Mouse (Mus musculus): ENCODE measurements around the gene Wdr76. TPM values are rescaled to one million over a fixed set of nuclear protein-coding genes. Genes with fewer than 3 reads are reported as not detected.

Wdr76 gene
- total RNA-seq, 1 experiment from 2014 or later, result 6.7 TPM

Other genes with a start within 250 kb of the Wdr76 start
- 82.8 and 89.4 TPM in 2 replicates for gene Trp53bp1, start 235.3 kb upstream of the Wdr76 start, total RNA-seq (2021)
- gene Map1a, start 217.1 kb upstream of the Wdr76 start, total RNA-seq (2021), result 4.9 and 6.2 TPM in 2 replicates
- 51.9 and 56.6 TPM in 2 replicates for gene Ppip5k1, start 151.3 kb upstream of the Wdr76 start, total RNA-seq (2021)
- gene Ckmt1, start 149.0 kb upstream of the Wdr76 start, total RNA-seq (2021), result 6.3 and 8.9 TPM in 2 replicates
- not detected in 2 replicates for gene Strc, start 119.6 kb upstream of the Wdr76 start, total RNA-seq (2021)
- 377 and 379 TPM in 2 replicates for gene Pdia3, start 92.9 kb upstream of the Wdr76 start, total RNA-seq (2021)
- gene Catsper2, start 92.9 kb upstream of the Wdr76 start, total RNA-seq (2021), result 2.3 and 4.0 TPM in 2 replicates
- gene Ell3, start 62.4 kb upstream of the Wdr76 start, total RNA-seq (2021), result 0.49 TPM in 1 of 2 replicates, not detected in the other
- 351 and 386 TPM in 2 replicates for gene Serf2, start 57.5 kb upstream of the Wdr76 start, total RNA-seq (2021)
- gene Hypk, start 53.4 kb upstream of the Wdr76 start, total RNA-seq (2021), result 42.9 and 106 TPM in 2 replicates
- gene Serinc4, start 49.9 kb upstream of the Wdr76 start, total RNA-seq (2021), result 0.30 TPM in 1 of 2 replicates, not detected in the other
- gene Mfap1b, start 32.7 kb upstream of the Wdr76 start, total RNA-seq (2021), result 34.5 and 40.5 TPM in 2 replicates
- 34.5 and 37.6 TPM in 2 replicates for gene Mfap1a, start 58 bp upstream of the Wdr76 start, total RNA-seq (2021)